Mouse (Mus musculus) hindbrain, embryonic 14.5 days (tissue): ENCODE results near the gene Gpr135. TPM values are rescaled to one million over a fixed set of nuclear protein-coding genes. Genes with fewer than 3 reads are reported as not detected.

Source experiments
- ATAC-seq: fragments of 200-750 bp; cut with Nextera tagmentation; 2 replicates; pipeline ENCODE4 v1.8.0; 2017; ENCODE audit warnings: moderate number of reproducible peaks, mild to moderate bottlenecking, moderate TSS enrichment, moderate library complexity; ENCODE audit not compliant: low FRiP score
- DNase-seq: peaks from one replicate; pipeline ENCODE4 v3.0.0-alpha.2; 2015; ENCODE audit warnings: low spot score
- H3K27ac ChIP-seq: fragments of 300-500 bp; sonication (generic); 2 replicates; pipeline ENCODE4 v1.5.1; 2014; ENCODE audit warnings: mild to moderate bottlenecking, moderate library complexity
- H3K27me3 ChIP-seq: fragments of 300-500 bp; sonication (generic); 2 replicates; pipeline ENCODE4 v1.6.1; 2014; ENCODE audit warnings: mild to moderate bottlenecking, low read length, mixed read lengths; ENCODE audit not compliant: control insufficient read depth, insufficient read depth
- H3K36me3 ChIP-seq: fragments of 300-500 bp; sonication (generic); replicated peaks from 2 replicates; pipeline ENCODE4 v1.6.1; 2014; ENCODE audit not compliant: control insufficient read depth, insufficient read depth
- H3K4me1 ChIP-seq: fragments of 300-500 bp; sonication (generic); replicated peaks from 2 replicates; pipeline ENCODE4 v1.6.1; 2014; ENCODE audit warnings: antibody characterized with exemption, low read length, mixed read lengths; ENCODE audit not compliant: control insufficient read depth, insufficient read depth
- H3K4me2 ChIP-seq: fragments of 300-500 bp; sonication (generic); replicated peaks from 2 replicates; pipeline ENCODE4 v1.6.1; 2014; ENCODE audit warnings: mild to moderate bottlenecking, moderate library complexity
- H3K4me3 ChIP-seq: fragments of 300-500 bp; sonication (generic); replicated peaks from 2 replicates; pipeline ENCODE4 v1.5.1; 2014; ENCODE audit warnings: mild to moderate bottlenecking, low read length
- H3K9ac ChIP-seq: fragments of 300-500 bp; sonication (generic); 2 replicates; pipeline ENCODE4 v1.6.1; 2014
- H3K9me3 ChIP-seq: fragments of 300-500 bp; sonication (generic); 2 replicates; pipeline ENCODE4 v1.6.1; 2016; ENCODE audit warnings: low read length; ENCODE audit not compliant: control insufficient read depth
- WGBS: fragments of 180-500 bp; shearing (Covaris S2); extraction: QIAGEN DNeasy Blood & Tissue Kit; methylation state at CpG from one replicate; pipeline ENCODE4 v1.1.7; 2014; 5-methylcytosine and 5-hydroxymethylcytosine counted together
- polyA plus RNA-seq: library from polyadenylated mRNA; unstranded; fragments of >200 nt; fragmentation: Nextera tagmentation; extraction: Ambion mirVana; gene quantifications from 2 replicates; pipeline ENCODE4 v1.2.1, GENCODE M21; 2014

Gene Gpr135
- 7.3 and 9.4 TPM in 2 replicates for polyA plus RNA-seq

GRCm38 (mm10) chr12:72070327-72071269 is at the start of gene Gpr135:
TSS of gene Gpr135 (minus strand) at chr12:72071125.
- peak; percentile 92 for ATAC-seq
- no peaks in the 10 kb centered on the region; the same call in 1 of the 2 replicates for H3K4me1 ChIP-seq
- H3K9ac ChIP-seq, result peak within 1 kb of the TSS; percentile 90
- peak within 1 kb of the TSS; percentile 94 for H3K27ac ChIP-seq
- peak within 1 kb of the TSS; percentile 86 for H3K4me2 ChIP-seq
- no peaks in the 10 kb centered on the region for H3K36me3 ChIP-seq
- peak; percentile 88 for DNase-seq
- no peaks in the 10 kb centered on the region for H3K9me3 ChIP-seq
- WGBS, result under 1% methylated on average over 94 of the region's 94 CpGs
- peaks cover 7% of the 10 kb centered on the region; the same call in 1 of the 2 replicates for H3K27me3 ChIP-seq
- H3K4me3 ChIP-seq, result peak within 1 kb of the TSS; percentile 76

GRCm38 (mm10) chr12:72115686-72116345 is 44.9 kb upstream of the Gpr135 start:
- Histone ChIP-seq H3K4me2 (no peak overlapping the region), H3K9me3 (no peaks in the 10 kb centered on the region), H3K4me1 (no peaks in the 10 kb centered on the region), H3K4me3 (no peak overlapping the region), H3K36me3 (no peaks in the 10 kb centered on the region), H3K27ac (no peak overlapping the region), H3K9ac (no peak overlapping the region), H3K27me3 (no peaks in the 10 kb centered on the region)
- ATAC-seq (no peak), DNase-seq (no peak)
- 86% methylated on average over 22 of the region's 23 CpGs for WGBS

GRCm38 (mm10) chr12:72115126-72115525 is 44.2 kb upstream of the Gpr135 start:
- ATAC-seq (no peak), DNase-seq (no peak)
- Histone ChIP-seq H3K9me3 (no peaks in the 10 kb centered on the region), H3K4me2 (no peak overlapping the region), H3K4me1 (no peaks in the 10 kb centered on the region), H3K9ac (no peak overlapping the region), H3K4me3 (no peak overlapping the region), H3K27me3 (no peaks in the 10 kb centered on the region), H3K27ac (no peak overlapping the region), H3K36me3 (no peaks in the 10 kb centered on the region)
- 85% methylated on average over 6 of the region's 6 CpGs for WGBS

- Histone ChIP-seq H3K9ac (no peak overlapping the region), H3K4me2 (no peak overlapping the region), H3K27me3 (no peaks in the 10 kb centered on the region), H3K9me3 (no peaks in the 10 kb centered on the region), H3K36me3 (peaks cover 22% of the 10 kb centered on the region), H3K4me1 (no peaks in the 10 kb centered on the region), H3K4me3 (no peak overlapping the region), H3K27ac (no peak overlapping the region)
- DNase-seq (peak; percentile 92), ATAC-seq (peak; percentile 64)
- 26% methylated on average over 14 of the region's 14 CpGs for WGBS
Observed at GRCm38 (mm10) chr12:72104525-72105281, 33.8 kb upstream of the Gpr135 start.

GRCm38 (mm10) chr12:72104027-72104426 is 33.1 kb upstream of the Gpr135 start:
- no peak overlapping the region for H3K27ac ChIP-seq
- H3K27me3 ChIP-seq, result no peaks in the 10 kb centered on the region
- H3K9me3 ChIP-seq, result no peaks in the 10 kb centered on the region
- H3K4me2 ChIP-seq, result no peak overlapping the region
- ATAC-seq (no peak), DNase-seq (no peak)
- no peaks in the 10 kb centered on the region for H3K4me1 ChIP-seq
- H3K9ac ChIP-seq, result no peak overlapping the region
- no peak overlapping the region for H3K4me3 ChIP-seq
- H3K36me3 ChIP-seq, result peaks cover 29% of the 10 kb centered on the region
- WGBS, result 93% methylated on average over 5 of the region's 5 CpGs

- 86% methylated on average over 6 of the region's 6 CpGs for WGBS
- Histone ChIP-seq H3K9me3 (no peaks in the 10 kb centered on the region), H3K27me3 (no peaks in the 10 kb centered on the region), H3K9ac (no peak overlapping the region), H3K4me1 (no peaks in the 10 kb centered on the region), H3K27ac (no peak overlapping the region), H3K4me2 (no peak overlapping the region), H3K36me3 (peaks cover 36% of the 10 kb centered on the region), H3K4me3 (no peak overlapping the region)
- DNase-seq (no peak), ATAC-seq (no peak)
Observed at GRCm38 (mm10) chr12:72102776-72103175, 31.9 kb upstream of the Gpr135 start.

GRCm38 (mm10) chr12:72096966-72097365 is 26.0 kb upstream of the Gpr135 start:
- no peaks in the 10 kb centered on the region for H3K9me3 ChIP-seq
- H3K9ac ChIP-seq, result no peak overlapping the region
- no peak overlapping the region for H3K4me2 ChIP-seq
- no peak for DNase-seq
- no peaks in the 10 kb centered on the region for H3K4me1 ChIP-seq
- no peak for ATAC-seq
- H3K36me3 ChIP-seq, result peaks cover 90% of the 10 kb centered on the region
- H3K4me3 ChIP-seq, result no peak overlapping the region
- 95% methylated on average over 8 of the region's 8 CpGs for WGBS
- no peak overlapping the region for H3K27ac ChIP-seq
- H3K27me3 ChIP-seq, result no peaks in the 10 kb centered on the region

- no peak for DNase-seq
- no peak overlapping the region for H3K4me2 ChIP-seq
- H3K9me3 ChIP-seq, result no peaks in the 10 kb centered on the region
- no peak overlapping the region for H3K9ac ChIP-seq
- no peak overlapping the region for H3K4me3 ChIP-seq
- H3K27ac ChIP-seq, result no peak overlapping the region
- H3K36me3 ChIP-seq, result peaks cover 50% of the 10 kb centered on the region
- WGBS, result 91% methylated on average over 4 of the region's 4 CpGs
- H3K27me3 ChIP-seq, result no peaks in the 10 kb centered on the region
- ATAC-seq, result no peak
- H3K4me1 ChIP-seq, result peaks cover 18% of the 10 kb centered on the region
Observed at GRCm38 (mm10) chr12:72089802-72090201, 18.9 kb upstream of the Gpr135 start.
